Mouse (Mus musculus) heart, adult 18-20 months (tissue): ENCODE data around the gene Arhgef17. TPM values are rescaled to one million over a fixed set of nuclear protein-coding genes. Genes with fewer than 3 reads are reported as not detected.
"Not testable (repeated sequence)": the region's sequence is repeated elsewhere in the genome, so short reads cannot be mapped to it uniquely, and the experiment has no call there.

Experiments used
- DNase-seq, 2 experiments: peaks; one replicate each; pipeline ENCODE4 v3.0.0; 2021 to 2022; ENCODE audit warnings: mixed read lengths in 1 of 2
- microRNA-seq, 2 experiments: library from miRNA; unstranded; fragments of <30 nt; microRNA quantifications; one replicate each; pipeline ENCODE4 v1.2.0; 2022
- total RNA-seq, 2 experiments: library from RNA; stranded (reverse); gene quantifications; 2 replicates each; pipeline ENCODE4 v1.2.3; 2021

Arhgef17 gene
- total RNA-seq, 2 experiments from 2014 or later = 23.6 to 24.8 TPM

DNA sequence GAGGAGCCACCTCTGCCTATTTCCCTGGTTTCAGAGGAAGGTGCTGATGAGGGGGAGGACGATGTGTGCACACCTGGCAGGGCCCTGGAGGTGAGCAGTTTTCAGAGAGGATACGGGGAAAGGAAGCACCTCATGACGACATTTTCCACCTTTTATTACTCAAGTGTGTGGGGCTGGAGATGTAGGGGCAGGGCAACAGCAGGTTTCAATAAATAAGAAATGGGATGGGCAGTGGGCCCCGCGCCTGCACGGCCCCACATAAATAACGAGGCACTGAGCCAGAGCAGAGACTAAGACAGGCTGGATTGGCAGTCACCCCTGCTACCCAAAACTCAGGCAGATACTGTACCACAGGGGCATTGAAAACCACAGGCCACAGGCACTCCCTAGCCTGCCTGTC, 85.9 kb downstream of the Arhgef17 start:
- DNase-seq = not testable (repeated sequence)

DNA sequence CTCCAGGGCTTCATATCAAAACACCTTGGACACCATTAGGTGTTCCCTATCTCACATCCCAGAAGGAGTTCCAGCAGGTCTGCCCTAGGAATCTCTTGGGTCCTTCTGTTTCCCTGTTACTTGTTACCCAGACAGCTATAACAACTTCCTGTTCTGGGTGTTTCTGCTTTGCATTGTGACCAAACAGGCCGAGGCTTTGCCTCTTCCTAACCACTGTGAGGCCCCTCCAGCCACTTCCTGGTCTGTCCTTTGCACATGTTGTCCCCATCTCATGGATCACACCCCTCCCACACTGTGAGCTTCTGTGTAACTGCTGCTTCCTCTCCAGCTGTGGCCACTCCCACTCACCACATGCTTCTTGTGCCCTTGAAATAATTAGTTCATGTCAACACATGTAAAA, 86.5 kb downstream of the Arhgef17 start:
- peak; percentile 54 to 87 for DNase-seq

DNA sequence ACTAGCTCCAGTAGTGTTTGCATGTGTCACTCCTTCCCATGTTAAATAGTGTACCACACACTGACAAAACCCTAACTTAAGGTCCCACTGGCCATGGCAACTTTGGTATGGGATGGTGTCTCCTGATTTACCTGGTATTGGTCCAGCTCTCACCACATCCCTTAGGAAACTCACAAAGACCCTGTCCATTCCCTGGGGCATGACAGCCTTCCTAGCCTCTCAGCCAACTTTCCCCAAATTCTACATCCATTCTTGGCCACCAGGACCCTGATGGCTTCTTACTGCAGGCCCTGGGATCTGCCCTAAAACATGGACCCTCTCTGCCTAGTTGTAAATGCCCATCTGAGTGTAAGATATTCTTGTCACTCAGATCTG, 86.9 kb downstream of the Arhgef17 start:
- no peak for DNase-seq

DNA sequence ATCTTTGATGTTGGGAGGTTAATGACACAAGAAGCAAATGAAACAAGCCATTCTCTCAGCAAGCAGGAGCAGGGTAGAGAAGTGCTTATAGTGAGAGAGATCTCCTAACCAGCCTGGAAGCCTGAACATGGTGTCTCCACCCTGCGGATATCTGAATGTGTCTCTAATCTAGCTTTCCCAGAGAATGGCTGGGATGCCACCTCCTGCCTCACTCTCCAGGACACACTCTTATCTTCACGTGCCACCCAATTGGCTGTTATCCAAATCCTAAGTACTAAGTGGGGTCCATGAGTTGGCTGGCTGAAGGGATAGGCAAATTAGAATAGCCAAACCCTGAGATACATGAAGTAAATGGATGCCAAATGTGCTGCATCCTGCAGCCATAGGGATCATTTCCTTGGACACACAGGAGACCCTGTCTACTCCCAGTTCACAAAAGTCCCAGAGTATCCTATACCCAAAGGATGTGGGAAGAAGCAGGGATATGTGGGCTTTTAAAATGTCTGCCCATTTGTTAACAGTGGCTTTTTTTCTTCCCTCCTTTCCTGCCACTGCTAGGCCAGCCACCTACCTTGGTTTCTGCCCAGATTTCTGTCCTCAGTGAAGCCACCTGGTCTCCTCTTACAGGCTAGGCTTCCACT, 87.4 kb downstream of the Arhgef17 start:
- DNase-seq = no peak

DNA sequence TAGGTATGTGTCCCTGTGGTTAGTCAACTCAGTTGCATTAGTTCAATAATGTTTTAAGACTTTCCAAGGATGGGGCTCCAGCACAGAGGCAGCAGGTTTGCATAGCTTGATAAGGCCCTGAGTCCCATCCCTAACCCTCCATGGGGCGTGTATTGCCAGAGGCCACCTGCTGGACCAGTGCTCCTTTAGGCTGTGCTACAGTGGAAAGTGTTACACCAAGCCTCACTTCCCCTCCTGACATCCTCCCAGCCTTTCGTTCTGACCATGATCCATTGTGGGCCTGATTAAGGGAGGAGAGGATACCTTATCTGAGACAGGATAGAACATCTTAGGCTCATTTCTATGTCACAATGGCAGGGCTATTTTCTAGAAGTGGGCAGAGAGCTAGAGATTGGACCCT, 88.0 kb downstream of the Arhgef17 start:
- DNase-seq = no peak

DNA sequence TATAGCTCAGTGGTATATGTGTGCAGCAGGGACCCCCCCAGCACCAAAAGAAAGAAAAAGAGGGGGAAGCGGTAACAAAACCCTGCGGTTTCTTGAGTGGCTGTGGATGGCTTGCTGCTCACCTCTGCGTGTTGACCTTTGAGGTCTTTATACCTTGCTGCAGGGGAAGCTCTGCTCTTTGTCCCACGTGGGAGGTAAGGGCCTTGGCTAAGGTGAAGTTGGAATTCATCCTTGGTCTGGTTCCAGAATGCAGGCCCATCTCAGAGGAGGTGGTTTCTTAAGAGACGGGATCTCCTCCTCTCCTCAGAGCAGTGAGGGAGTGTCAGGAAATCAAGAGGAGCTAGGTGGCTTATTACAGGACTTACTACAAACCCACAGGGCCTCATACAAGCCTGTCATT, 89.7 kb downstream of the Arhgef17 start:
- no peak for DNase-seq

DNA sequence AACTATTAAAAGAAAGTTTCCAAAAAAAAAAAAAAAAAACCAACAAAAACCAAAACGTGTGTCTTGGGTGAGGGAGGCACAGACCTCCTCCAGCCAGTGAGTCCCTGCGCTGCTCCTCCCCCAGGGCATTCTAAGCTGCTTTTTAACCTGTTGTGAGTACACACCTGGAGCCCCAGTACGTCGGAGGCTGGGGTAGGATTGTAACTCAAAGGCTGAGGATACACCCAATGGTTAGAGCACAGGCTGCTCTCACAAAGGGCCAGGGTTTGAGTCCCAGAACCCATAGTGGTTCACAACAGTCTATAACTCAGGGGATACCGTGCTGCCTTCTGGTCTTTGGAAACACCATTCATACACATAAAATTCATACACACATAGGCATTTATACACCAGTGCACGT, 90.3 kb downstream of the Arhgef17 start:
- DNase-seq = no peak

DNA sequence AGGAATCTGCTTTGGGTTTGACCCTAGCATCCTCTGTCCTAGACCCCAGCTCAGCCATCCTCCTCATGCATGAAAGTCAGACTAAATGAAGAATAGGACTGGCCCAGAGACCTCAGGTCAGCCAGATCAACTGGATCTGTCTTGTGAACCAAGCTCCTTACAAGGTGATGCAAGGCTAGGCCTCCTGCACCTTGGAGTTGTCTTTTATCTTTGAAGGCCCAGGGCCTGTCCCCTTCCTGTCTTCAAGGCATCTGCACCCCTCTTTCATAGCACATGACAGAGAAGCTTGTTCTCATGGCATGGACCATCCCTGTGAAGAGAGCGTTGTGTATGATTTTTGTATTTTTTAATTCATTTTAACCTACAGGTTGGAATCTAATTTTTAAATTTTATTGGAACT, 91.0 kb downstream of the Arhgef17 start:
- DNase-seq = no peak

DNA sequence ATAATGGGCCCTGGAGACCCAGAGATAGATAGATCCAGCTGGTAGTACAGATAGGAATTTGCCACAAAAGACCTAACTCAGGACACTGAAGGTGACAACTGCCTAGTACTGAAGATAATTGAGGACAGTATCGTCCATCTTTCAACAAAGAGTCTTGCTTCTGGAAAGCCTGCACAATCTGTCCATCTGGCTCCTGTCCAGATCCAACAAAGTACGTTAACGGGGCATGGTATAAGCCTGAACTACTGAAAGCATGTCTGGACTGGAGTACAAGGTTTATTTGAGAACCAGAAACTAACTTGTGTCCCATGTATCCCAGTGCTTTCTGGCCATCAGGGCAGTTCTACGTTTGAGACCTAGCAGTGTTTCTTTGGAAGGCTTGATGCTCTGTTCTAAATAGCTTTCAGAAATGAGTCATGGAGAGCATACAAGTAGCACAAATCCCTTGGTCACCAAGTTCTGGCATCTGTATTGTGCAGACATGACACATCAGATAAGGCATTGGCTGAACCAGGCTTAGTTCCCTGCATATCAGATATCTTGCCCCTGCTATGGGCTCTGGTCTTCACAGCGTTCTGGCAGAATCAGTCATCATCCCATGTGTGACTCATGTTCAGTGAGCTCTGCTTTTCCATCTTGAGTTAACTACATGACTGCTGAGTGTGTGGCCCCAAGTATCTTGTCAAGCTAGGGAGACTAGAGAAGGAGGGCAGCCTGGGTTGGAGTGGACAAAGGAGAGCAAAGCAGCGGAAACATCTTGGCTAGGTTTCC, 92.1 kb downstream of the Arhgef17 start:
- no peak for DNase-seq

DNA sequence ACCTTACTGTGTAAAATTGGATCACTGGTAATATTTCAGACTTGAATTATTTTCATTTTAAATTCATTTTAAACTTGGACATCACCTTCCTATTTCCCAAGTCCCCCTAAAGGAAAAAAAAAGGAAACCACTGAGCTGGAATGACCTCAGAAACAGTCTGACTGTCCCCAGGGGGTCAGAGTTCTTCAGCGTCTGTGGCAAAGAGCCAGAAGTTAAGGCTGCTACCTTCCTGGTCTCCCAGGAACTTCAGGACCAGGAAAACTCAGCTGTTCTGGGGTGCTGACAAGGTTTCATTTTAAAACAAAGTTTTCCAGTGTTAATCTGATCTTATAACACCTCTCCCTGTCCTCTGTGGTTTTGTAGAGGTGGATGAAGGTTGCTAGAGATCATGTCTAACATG, 94.2 kb downstream of the Arhgef17 start:
- DNase-seq = no peak

DNA sequence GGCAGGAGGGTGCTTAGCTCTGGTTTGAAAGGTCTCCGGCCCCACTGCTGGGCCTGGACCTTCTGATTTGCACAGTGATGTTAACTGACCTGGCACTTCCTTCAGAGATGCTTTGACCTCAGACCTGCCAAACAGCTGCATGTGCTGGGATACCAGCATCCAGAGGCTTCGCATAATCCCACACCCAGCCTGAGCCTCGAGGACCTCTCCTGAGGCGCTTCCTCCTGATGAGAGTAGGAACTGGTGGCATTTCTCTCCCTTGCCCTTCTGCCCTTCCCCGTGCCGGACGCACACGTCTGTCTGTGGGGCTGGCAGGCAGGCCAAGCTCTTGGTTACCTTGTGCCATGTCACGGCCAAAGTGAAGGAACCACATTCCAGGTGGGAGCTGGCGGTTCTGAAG, 95.2 kb downstream of the Arhgef17 start:
- DNase-seq = no peak

DNA sequence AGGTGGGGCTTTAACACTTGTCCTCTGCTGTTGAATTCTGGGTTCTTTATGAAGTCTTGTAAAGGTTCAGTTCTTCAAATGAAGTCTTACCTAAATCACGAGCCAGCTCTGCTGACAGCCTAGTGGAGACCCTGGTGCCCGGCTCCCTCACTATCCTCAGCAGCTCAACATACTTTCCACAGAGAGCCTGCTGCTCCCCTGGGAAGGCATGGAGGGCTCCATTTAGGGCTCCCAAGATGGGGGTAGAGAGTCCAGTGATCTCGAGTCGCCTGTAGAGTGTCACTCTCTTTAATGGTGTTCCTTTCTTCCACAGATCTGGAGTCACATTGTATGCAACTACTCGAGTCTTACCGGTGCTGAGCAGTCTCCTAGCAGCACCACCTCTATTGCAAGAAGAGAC, 96.2 kb downstream of the Arhgef17 start:
- DNase-seq = no peak

DNA sequence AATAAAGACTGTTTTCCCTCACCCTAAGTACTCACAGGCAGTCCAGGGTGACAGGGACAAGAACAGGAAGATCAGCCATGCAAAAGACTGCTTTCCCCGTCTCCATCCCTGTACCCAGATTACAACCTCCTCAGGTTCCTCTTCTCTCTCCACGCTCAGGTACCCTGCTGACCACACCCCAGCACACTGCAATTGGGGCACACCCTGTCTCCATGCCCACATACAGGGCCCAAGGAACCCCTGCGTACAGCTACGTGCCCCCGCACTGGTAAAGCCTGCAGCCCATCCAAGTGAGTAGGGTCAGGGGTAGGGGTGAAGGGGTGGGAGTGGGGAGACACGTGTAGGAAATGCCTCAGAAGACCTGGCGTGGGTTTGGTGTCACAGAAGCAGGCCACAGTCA, 96.7 kb downstream of the Arhgef17 start:
- no peak for DNase-seq

DNA sequence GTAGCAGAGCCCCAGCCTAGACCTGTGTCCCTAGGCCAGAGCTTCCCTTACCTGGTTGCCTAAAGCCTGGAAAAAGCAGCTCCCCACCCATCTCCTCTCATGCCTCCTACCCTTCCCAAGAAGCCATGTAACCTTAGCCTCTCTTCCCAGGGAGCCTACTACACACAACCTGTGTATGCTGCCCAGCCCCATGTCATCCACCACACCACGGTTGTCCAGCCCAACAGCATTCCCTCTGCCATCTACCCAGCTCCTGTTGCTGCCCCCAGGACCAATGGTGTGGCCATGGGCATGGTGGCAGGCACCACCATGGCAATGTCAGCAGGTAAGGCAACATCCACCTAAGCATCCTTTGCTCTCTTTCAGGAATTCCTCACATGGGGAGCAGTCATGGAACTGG, 98.0 kb downstream of the Arhgef17 start:
- DNase-seq = no peak

DNA sequence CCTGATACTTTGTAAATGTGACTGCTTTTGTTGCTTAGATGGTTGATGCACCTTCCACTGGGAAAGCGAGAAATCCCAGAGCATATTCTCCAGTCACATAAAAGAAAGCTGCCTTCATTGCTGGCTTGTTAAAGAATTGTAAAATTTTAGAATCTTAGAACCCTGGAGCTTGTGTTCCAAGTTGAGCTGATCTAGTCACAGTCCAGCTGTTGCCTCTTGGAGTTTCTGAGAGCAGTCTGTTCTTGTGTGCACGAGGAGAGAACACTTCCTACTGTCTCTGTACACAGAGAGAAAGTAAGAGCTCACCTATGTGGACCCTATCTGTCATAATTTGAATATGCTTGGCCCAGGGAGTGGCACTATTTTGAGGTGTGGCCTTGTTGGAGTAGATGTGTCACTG, 103.4 kb downstream of the Arhgef17 start:
- DNase-seq = no peak

DNA sequence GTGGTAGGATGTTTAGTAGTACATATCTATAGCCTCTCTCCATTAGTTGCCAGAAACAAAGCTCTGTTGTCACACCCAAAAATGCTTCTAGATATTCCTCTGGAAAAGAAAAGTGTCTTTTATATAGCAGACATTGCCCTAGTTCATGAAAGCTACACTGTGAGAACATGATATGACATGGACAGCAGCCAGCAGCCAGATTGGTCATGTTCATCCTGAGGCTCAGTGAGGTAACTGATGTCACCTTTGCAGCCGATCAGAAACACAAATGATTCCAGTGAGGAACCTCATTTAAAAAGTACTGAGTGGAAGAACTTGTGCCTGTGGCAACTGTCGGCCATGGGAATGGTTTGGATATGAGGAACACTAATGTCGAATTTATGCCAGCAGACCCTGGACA, 107.2 kb downstream of the Arhgef17 start:
- DNase-seq = peak in 1 of 2 experiments; percentile 42

Small RNAs within 50 kb of the gene (microRNA-seq; reads per million reads assigned to microRNA genes)
- gene Mir3102 = 229 to 239 reads per million in 2 experiments

Other genes starting within 250 kb of the Arhgef17 start
- 10 to 100 TPM; 35.2 to 39.8 TPM for gene Fam168a, start 225.5 kb downstream of the Arhgef17 start, total RNA-seq
- gene Relt, start 68.7 kb downstream of the Arhgef17 start, total RNA-seq = 1 to 10 TPM; 4.5 to 5.4 TPM
- gene P2ry6, start 42.5 kb upstream of the Arhgef17 start, total RNA-seq = 1 to 10 TPM; 3.2 TPM
- 10 to 100 TPM; 19.5 to 20.1 TPM for gene P2ry2, start 80.8 kb upstream of the Arhgef17 start, total RNA-seq
- 10 to 100 TPM; 18.3 to 22.5 TPM for gene Fchsd2, start 160.8 kb upstream of the Arhgef17 start, total RNA-seq